Mouse (Mus musculus) G1E-ER4 (cell line): ENCODE measurements at regions not wholly inside any gene's neighbourhood (a gene's known extent, or its start where the extent isn't known, plus 50 kb on each side); places are given as distances from the start of the nearest gene placed in this dataset.

ENCODE experiments used
- GATA1 ChIP-seq: IDR thresholded peaks from one replicate; pipeline ENCODE4 v1.8.0; 2012; ENCODE audit warnings: low read length, inconsistent platforms

DNA sequence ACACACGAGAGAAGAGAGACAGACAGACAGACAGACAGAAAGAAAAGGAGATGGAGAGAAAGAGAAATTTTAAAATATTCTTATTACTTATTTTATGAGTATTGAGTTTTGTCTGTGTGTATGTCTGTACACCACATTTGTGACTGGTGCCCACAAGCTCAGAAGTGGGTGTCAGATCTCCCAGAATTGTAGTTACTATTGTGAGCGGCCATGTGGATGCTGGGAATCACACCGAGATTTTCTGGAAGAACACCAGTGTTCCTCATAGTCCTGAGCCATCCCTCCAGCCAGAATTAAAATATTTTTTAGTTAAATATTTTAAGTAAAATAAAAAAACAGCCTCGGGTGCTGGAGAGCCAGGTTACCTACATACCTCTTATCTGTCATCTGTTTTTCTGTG, 110.6 kb upstream of the Med13l start:
- TF ChIP-seq GATA1 = no peak

DNA sequence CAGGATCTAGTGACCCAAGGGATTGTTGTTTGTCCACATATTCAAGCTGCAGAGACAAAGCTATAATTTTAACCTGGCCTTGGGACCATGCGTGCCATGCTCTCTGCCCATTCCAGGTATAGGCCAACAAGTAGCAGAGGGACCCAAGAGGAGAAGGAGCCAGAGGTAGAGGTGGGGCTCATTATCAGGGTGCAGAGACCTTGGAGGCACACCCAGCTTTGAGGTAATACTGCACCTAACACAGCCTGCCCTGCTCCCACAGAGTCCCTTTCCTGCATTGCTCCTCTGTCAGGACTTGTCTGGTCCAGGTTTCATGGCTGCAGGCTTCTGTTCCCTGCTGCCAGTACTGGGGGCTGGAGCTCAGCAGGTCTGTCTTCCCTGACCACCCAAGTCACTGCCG, 108.4 kb upstream of the Med13l start:
- no peak for TF ChIP-seq GATA1

DNA sequence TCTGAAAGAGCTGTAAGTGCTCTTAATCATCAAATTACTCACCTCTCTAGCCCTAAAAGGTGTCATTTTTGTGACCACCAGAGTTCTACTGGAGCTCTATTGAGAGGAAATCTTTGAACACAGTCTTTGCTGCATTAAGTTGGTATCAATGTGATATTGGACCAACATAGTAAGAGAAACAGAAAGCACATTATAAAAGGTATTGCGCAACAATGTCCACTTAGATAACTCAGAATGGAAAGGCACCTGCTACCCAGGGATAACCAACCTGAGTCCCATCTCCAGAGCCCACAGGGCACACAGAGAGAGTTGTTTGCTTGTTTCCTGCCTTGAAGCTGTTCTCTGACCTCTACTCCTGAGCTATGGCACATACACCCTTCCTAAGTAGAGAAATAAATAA, 106.4 kb upstream of the Med13l start:
- no peak for TF ChIP-seq GATA1

DNA sequence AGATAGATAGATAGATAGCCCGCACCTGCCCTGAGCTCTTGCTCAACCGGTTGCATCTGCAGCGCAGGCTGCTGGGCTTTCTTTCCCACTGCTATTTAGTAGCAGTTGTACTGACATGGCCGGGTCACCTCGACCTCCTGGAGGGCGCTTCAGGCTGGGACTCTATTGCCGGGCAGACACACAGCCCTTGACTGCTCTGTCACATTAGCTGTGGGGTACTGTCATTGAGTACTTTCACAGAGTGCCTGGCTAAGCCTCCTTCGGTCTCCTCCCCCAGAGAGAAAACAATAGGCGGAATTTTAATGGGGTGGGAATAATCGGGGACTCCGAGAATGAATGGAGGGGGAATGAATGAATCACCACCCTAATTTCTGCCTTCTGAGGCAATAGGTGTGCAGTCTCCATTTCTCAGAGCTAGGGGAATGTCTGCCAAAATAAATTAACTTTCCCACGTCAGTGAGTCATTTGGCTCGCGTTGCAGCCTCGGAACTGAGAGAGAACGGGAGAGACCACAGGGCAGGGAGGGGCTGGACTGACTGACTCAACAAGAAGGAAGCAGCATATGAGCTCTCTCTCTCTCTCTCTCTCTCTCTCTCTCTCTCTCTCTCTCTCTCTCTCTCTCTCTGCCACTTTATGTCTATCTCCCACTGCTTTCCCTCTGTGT, 101.6 kb upstream of the Med13l start:
- TF ChIP-seq GATA1 = no peak

DNA sequence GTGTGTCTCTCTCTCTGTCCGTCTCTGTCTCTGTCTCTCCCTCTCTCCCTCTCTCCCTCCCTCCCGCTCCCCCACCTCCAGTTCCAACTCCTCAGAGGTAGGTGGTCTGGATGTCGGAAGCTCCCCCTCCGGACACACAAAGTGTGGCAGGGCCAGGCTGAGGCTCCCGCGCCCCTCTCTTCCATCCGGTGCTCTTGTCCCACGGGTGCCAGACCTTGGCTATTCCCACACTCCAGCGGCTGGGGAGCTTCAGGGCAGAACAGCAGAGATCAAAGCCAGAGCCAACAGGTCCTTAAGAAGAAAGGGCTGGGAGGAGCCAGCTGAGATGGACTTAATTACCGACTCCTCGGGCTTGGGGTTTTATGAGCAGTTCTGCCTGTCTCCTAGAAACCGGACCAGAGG, 101.1 kb upstream of the Med13l start:
- TF ChIP-seq GATA1 = no peak

DNA sequence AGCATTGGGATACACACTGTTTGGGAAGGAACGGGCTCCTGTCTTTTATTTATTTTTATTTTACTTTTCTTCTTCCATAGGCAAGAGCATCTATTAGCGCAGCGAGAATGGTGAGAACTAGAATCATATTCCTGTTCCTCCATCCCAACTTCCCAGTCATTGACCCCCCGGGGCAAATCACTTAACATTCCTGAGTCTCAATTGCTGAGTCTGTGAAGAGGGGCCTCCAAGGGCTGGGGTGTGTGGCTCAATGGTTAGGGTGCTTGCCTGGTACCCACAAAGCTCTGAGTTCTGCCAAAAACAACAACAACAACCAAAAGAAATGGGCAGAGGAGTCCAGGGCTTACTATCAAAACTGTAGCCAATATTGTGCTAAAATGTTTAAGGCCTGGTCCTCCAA, 98.5 kb upstream of the Med13l start:
- TF ChIP-seq GATA1 = no peak

DNA sequence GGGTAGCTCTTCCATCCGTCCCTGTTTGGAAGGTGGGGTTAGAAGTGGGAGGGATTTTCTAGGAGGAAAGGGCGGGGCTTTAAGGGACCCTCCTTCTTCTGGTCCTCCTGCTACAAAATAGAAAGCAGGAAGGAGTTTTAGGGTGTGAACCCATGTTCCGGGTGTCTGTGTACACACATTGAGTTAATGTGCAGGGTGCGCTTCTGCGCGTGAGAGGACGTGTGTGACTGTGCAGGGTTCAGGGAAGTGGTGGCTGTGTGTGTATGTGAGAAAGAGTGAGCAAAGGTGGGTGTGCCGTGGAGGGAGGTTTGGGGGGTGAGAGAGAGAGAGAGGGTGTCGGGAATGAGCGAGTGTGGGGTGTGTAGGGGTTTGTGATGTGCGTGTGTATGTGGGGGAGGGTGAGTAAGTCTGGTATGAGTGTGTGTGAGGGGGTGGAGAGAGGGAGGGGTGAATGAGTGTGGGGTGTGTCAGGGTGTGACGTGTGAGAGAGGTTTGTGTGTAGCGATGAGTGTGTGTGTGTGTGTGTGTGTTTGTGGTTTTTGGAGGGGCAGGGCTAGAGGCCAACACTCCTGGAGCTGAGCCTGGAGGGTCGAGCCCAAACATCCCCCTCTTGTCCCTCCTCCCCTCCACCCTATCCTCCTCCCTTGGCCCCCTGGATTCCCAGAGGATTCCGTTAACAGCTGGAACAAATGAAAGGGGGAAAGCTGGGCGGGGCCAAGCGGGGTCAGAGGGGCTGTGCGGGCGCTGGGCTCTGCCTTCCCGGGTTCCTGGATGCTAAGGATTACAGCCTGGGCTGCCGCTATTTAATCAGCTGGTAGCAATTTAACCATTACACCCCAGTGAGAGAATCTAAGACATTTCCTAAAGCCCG, 95.3 kb upstream of the Med13l start:
- TF ChIP-seq GATA1 = no peak

DNA sequence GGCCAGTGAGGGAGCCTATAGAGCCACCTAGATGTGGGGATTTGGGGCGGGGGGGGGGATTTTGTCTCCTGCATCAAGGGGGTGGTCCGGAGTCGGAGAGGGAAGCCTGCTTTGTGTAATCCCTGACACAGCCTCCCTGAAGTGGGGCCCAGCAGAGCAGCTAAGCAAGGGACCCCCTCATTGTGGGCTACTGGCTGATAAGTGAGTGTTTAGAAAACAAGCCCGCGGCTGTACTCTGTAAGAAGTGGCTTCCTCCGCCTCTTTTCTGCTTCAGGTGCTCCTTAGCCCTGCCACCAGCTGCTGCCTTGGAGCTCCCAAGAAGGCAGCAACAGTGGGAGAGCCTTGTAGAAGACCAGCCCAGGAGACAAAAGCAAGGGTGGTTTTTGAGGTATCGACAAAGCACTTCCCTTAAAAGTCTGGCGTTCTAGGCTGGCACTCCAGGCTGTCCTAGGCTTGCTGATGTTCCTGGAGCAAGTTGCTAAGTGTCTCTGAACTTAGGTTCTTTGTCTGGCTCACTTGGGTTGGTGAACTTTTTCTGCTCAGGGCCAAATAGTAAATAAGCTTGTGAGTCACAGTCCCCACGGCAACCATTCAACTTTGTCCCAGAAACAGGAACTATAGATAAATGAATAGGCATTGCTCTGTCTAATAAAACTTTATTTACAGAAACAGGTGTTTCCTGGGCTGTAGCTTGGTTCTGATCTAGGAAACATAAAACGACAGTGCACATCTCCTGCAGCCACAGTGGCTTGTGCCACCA, 94.3 kb upstream of the Med13l start:
- TF ChIP-seq GATA1 = no peak

DNA sequence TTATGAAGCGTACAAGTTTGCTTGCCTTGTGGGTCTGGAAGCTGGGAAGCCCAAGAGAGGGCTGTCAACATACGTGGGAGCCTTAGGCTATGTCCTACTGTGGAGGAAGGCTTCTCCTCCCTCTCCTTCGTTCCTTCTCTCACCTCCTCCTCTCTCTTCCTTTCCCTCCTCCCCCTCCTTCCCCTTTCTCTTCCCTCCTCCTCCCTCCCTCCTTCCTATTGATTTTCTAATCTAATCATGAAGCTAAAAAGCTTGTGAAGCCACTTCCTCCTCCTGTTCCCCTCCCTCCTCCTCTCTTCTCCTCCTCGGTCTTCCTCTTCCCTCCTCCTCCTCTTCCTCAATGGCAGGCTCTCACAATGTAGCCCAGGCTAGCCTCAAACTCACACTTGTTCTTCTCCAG, 91.7 kb upstream of the Med13l start:
- TF ChIP-seq GATA1 = no peak

DNA sequence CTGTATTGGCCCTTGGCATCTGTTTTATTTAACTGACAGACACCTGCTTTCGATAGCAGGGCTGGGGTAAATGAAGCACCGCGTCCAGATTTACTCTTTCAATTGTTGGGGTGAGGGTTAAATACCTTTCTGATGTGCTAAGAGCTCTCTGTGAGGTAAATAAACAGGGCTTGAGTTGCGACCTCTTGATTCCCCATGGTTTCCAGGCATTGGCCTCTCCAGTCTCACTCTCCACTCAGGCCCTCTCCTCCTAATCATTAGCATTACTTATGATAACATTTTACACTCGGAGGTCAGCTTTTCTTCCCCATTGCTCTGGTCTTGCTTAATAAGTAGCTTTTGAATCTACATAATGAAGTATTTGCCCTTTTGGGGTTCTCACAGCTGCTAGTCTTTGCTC, 88.9 kb upstream of the Med13l start:
- no peak for TF ChIP-seq GATA1

DNA sequence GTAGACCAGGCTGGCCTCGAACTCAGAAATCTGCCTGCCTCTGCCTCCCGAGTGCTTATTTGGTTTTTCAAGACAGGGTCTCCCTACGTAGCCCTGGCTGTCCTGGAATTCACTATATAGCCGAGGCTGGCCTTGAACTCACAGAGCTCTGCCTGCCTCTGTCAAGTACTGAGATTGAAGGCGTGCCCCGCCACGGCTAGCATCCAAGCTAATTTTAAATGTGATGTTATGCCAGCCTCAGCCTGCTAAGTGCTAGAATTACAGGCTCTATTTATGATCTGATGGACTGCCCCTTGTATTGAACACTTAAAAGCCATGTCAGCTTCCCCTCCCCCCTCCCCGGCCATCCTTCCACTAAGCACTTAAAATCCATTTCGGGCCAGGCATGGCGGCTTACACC, 88.2 kb upstream of the Med13l start:
- TF ChIP-seq GATA1 = no peak

DNA sequence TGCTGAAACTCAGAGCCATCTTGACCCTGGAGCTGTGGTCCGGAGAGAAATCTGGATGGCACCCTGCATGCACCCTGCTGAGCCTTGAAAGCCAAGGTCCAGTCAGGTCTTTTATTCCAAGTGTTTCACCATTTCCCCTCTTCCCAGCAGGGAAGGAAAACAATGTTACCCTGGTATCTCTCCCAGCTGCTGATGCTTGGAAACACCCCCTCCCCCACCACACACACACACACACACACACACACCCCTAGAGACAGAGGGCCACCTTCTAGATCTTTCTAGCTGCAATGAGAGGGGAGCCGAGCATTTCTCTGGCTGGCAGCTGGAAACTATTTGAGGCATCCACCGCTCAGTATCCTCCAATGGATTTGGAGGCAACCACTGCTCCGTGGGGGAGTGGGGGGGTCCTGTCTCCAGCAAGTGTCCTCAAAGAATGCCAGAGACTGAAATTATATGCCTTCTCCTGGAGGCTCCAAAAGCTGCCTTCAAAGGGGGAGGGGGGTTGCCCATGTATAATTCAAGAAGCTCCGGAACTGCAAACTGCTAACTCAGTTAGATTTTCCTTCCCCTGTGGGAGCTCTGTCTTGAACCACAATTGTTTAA, 87.2 kb upstream of the Med13l start:
- TF ChIP-seq GATA1 = no peak

DNA sequence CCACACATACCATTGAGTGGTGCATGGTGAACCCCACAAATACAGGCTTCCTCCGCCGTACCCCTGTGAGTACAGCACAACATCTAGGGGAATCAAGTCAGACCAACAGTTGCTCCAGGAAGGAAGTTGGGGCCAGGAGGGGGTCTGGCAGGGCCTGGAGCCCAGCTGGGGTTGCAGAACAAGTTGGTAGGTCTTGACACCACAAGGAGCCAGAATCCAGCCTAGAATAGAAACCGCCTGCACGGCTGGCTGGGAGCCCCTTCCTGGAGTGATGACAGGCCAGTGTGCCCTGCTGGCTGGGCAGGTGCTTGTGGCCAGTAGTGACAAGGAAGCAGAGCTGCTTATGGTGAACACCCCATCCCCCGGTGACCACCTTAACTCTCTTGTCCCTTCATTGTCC, 83.9 kb upstream of the Med13l start:
- TF ChIP-seq GATA1 = no peak

DNA sequence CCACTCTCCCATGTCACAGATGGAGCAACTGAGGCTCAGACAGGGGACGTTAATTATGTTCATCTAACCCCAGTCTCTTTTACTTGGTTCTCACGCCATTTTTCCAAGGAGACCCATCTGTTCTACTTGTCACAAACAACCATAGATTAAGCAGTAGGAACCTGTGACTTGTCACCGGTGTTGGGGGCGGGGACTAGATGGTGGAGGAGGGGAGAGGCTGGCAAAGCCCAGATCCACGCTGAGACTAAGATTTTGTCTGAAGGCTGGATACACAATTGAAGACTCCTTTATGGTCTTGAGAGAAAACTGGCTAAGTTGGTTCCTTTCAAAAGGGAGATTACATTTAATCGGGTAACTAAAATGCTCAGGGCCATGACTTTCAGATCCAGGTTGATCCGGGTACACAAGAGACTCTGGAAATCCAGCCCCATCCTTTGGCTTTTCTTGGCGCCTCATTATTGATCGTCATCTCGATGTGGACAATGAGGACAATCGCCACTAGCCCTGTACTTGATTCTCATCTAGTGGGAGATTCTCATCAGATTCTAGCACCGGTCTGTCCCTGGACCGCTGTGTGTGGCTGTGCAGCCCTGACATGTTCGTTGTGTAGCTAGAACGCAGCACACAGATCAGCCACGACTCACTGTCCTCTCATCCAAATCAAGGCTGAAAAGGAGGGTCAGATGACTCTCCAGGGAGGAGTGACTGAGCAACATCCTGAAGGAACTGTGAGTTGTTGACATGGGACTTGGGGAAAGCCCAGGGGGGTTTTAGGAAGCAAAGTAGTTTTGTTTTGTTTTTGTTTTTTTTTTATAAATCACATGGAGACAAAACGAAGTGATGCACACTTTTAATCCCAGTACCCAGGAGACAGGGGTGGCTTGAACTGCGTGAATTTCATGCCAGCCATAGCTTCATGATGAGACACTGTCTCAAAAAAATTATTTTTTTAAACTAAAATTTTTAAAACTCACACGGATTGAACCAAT, 83.1 kb upstream of the Med13l start:
- no peak for TF ChIP-seq GATA1

DNA sequence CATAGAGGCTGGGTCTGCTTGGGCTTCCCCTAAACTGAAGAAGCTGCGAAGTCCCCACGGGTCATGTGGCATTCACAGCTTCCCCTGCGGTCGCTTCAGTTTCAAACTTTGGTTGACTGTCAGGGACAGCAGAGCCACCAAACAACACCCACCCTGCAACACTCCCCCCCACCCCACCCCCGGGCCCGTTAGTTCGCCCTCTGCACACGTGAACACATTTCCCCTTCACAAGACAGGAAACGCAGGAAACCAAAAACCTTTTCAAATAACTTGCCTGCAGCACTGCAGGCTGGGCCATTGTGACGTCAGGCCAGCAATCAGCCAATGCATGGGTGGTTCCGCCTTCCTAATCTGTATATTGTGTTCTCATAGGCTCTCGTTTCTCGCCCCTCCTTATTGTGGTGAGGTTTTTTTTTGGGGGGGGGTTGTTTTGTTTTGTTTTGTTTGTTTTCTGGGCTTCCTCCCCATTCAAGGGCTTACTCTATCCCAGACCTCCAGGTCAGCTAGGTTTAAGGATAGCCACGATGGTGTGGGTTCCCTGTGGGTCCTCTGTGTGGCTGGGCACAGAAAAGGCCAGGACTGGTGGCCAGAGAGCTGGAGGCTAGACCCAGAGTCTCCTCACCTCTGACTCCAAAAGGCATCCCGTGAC, 82.2 kb upstream of the Med13l start:
- TF ChIP-seq GATA1 = no peak
